Mouse (Mus musculus): ENCODE data around the gene Gm7075.
A peak's percentile ranks its signal among the peaks of the same experiment; 100 is the strongest.
"Not testable (repeated sequence)": the region's sequence is repeated elsewhere in the genome, so short reads cannot be mapped to it uniquely, and the experiment has no call there.

Gene Gm7075

DNA sequence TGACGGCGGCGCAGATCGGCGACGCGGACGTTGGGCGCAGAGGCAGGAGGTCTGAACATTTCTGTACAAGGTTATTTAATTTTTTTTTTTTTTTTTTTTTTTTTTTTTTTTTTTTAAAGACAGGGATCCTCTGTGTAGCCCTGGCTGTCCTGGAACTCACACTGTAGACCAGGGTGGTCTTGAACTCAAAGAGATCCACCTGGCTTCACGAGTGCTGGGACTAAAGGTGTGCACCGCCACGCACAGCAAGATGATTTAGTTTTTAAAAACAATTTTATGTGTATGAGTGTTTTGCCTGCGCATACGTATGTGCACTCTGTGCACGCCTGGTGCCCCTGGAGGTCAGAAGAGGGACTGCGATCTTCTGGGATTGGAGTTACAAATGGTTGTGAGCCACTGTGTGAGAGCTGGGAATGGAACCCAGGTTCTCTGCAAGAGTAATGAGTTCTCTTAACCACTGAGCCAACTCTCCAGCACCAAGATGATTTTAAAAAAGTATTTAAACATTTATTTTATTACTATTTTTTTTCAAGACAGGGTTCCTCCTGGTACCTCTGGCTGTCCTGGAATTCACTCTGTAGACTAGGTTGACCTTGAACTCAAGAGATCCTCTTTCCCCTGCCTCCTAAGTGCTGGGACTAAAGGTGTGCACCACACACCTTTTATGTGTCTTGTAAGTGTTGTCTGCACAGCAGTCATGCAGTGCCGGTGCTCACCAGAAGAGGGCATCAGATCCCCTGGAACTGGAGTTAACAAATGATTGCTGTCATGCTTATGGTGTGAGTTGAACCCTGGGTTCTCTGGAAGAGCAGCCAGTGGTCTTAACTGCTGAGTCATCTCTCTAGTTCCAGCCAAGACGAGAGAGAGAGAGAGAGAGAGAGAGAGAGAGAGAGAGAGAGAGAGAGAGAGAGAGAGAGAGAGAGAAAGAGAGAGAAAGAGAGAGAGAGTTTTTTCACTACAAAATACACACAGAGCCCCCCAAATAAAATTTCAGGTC lies at the start of gene Gm7075:
Gm7075 (minus strand) TSS at position 51 of the 997 bp plus-strand sequence.
- ATAC-seq (ENCODE audit: low TSS enrichment): no peak

DNA sequence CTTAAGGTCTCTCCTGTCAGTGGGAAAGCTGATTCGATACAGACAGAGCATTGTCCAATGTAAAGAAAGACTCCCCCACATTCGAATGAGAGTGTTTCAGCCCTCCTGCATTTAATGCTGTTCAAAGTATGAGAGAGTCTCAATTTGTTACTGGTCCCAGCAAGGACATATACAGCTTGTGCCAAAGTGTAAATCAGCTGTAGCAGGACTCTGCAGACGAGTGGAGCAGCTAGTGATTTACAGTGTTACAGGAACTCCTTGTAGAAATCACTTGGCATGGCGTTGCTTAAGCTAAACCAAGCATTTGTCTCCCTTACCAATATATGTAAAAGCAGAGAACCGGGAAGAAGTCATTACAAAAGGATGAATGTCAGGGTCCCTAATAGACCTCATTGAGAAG lies 39.3 kb upstream of the Gm7075 start:
- no peak for ATAC-seq (ENCODE audit: low TSS enrichment)

DNA sequence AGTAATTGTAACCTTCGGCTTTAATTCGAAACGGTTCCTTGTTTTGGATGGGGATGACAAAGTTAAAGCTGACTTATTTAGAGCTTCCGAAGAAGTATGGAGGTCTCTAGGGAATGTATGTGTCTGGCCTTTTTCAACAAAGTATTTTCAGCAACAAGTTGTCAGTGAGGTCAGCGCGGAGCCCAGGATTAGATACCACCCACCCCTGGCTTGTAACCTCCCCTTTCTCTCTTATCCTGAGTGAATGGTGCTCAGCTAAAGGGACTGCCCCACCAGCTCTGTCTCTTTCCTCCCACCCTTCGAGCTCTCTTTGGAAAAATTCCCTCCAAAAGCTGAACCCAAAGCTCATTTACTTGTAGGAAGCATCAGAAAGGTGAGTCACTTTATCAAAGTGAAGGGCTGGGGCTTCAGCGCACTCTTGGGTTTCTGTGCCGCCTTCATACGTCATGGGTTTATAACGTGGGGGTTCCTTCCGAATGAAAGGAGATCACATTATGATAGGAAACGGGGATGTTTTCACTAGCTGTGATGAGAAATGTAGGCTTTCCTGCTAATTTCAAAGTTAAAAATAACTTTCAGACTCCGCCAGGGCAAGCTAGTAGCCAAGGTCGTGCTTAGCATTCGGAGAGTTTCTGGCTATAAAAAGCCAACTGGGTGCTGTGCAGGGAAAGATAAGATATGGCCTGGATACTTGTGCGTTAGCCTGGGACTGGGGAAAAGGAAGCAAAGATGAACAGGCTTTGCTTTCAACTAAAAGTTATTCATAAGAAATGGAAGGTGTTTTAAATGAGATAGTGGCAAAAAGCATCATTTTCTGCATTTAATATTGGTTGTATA lies 35.9 kb upstream of the Gm7075 start:
- ATAC-seq (ENCODE audit: low TSS enrichment): 0 out of 2 replicates have a peak, but pooled peaks have one; percentile 29

DNA sequence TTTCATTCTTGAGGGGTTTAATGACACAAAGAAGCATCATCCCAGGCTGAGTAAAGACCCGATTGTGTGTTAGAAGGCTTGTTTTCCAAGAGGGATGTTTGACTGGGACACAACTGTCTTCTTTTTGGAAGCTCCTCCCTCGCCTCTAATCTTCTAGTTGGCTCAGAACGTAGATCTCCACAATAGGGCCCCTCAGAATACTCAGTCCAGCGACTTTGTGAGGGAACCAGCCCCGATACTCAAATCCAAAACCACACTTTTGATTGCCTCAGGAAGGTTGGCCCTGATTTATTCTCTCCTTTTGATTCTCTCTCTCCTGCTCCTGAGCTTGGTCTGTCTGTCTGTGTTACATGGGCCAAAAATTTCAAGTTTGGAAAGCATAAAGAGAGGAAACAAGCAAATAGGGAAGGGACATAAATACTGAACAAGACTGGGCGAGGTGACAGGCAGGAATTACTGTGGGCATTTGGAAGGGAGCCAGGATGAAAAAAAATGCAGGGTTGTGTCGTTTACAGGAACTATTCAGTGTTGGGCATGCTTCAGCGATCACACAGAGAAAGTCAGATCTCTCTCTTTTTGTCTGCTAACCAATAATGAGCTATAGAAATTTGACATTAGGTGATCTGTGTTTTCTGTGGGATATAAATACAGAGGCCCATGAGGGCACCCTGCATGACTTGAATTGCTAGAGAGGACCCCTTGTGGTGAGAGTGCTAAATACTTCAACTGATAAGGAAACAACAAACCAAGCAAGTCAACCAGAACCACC lies 33.7 kb upstream of the Gm7075 start:
- 0 out of 2 replicates have a peak, but pooled peaks have one; percentile 34 for ATAC-seq (ENCODE audit: low TSS enrichment)

DNA sequence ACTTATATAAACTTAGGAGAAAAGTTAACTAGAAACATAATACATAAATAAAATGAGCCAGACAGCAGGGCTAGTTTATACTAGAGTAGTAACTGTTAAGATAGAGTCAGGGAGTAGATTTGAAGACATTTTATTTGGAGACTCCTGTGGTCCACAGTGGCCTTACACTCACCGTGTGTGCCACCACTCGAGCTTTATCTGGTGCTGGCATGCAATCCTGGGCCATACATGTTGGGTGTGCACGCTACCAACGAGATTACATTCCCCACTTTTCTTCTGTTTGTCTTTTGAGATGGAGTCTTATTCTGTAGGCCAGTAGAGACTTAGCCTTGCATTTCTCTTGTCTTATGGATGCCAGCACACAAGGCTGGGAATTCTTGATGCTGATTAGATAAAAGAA lies 32.3 kb upstream of the Gm7075 start:
- ATAC-seq (ENCODE audit: low TSS enrichment): no peak

DNA sequence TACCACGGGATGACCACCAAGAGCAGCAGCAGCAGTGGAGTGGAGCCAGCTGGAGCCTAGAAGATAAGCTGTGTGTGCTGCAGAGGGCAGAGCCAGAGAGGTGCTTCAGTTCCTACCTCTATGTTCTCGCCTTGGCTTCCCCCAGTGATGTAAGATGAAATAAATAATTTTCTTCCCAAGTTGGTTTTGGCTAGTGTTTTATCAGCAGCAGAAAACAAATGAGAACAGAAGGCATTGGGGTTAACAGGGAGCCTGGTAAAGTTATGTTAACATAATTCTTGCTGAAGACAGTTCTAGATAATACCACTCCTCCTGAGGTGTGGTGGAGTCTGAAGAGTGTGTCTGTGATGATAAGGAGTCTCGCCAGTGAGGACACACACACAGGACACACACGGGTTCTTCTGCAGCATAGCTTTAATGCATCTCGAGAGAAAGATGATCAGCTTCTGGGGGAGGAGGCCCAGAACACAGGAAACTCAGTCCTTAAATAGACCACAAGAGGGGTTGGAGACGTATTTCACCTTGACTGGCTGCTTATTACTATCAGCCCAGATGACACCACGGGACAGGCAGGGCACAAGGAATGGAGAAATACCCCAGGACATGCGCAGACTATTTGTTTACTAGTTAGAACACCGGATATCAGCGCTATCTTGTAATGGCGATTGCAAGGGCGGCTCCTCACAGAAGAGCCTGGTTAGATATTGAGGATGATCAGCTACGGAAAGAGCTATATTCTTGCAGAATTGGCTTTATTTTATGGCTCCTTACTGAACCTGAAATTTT lies 23.2 kb upstream of the Gm7075 start:
- ATAC-seq (ENCODE audit: low TSS enrichment): not testable (repeated sequence)

DNA sequence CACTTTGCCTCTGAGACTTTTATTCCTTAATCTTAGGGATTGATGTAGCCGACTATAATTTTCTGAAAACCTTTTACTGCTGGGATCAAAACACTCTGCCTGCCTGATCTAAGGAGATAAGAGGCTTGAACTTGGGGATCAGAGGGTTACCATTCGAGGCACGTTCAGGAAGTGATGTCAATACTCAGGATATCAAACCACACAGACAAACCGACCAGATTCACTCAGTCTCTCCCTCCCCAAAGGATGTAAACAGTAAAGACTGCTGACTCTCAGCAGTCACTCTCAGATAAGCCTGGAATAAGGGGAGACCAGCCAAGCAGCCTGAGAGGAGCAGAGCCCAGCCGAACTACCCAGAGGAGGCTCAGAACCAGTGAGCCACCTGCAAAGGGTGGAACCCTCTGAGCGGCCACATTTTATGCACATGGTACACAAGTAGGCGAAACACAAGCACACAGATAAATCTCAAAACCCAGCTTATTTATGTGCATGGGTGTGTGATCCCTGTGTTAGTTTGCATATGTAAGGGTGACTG lies 18.2 kb upstream of the Gm7075 start:
- ATAC-seq (ENCODE audit: low TSS enrichment): no peak

DNA sequence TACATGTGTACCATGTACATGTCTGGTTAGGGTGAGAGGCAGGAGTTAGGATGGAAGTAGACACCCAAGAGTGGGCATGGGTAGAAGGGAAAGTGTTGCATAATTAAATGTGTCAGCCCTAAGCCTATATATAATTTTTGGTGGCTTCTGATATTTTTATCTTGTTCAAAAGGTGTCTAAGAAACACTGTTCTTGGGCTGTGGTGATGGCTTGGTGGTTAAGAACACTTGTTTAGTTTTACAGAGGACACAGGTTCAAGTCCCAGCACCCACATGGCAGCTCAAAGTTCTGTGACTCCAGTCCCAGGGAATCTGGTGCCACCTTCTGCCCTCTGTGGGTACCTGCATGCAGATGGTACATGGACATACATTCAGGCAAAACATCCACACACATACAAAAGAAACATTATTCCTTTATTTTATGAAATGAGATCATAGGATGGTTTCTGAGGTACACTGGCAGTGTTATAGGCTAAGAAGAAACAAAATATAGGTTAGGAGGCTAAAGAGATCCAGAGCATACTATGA lies 17.2 kb upstream of the Gm7075 start:
- no peak for ATAC-seq (ENCODE audit: low TSS enrichment)

DNA sequence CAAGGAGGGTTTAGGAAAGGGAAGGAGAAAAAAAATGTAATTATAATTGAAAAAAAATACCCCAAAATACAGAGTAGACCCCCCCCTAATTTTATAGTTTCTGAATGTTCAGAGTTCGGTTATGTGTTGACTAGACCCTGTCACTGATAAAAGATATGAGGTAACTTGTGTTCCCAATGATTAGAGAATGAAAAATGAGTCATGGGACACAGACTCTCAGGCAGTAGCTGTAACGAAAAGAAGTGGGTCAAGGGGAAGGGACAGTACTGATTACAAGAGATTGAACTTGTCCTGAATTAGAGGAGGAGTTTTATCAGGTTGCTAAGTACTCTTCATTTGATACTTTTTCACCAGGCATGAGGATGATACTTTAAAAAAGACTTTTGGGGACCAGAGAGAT lies 11.3 kb upstream of the Gm7075 start:
- ATAC-seq (ENCODE audit: low TSS enrichment): no peak

DNA sequence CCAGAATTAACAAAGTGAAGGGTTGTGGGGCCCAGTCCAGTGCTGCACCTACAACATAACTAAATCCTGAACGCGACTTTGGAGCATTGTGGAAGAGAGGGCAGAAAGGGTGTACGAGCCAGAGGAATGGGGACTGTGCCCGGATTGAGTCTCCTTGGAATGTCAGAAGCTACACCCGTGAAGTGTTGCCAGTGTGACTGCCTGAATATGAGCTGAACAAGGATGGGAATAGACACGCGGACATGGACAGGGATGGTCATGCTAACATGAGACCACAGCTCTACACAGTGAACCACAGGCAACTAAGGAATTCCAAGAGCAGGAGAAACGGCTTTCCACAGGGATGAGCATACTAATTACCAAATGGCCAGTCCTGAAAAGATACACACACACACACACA lies 10.5 kb upstream of the Gm7075 start:
- no peak for ATAC-seq (ENCODE audit: low TSS enrichment)

DNA sequence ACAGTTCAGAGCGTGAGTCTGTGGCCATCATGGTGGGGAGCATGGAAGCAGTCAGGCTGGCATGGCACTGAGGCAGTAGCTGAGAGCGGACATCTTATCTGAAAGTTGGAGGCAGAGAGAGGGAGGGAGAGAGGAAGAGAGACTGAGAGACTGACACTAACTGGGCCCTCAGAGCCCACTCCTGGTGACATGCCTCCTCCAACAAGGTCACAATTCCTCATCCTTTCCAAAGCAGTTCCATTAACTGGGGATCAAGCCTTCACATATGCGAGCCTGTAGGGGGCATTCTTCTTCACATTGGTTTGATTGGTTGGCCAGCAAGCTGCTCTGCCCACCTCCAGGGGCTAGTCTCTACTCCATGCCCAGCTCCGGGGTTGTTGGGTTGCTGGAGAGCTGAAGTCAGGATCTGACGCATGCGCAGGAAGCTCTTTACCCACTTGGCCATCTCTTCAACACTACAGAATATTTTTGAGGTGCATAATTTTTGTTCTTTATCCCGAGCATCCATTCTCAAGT lies 9.7 kb upstream of the Gm7075 start:
- ATAC-seq (ENCODE audit: low TSS enrichment): no peak

DNA sequence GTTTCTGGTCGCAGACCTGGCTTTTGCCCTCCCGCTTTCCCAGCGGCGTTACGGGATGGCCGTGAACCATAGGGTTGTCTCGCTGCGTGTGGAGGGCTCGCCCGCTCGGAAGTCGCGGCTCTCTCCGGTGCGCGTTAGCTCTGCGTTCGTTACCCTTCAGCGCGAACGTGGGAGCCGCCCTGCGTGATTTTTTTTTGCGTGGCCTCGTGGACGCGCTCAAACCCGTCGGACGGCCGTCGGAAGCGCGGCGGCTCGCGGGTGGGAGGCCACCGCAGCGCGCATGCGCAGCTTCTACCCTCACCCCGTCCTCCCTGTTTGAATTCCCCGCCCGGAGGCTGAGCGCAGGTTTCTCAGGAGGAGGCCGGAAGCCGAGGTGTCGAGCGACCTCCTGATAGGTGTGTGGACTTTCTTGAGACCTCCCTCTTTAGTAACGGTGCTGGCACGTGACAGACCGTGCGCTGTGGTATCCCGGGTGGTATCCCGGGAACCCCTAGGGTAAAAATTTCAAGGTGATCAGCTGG lies 8.3 kb upstream of the Gm7075 start, which contains the start of gene Ctnna3:
Ctnna3 (plus strand) TSS at position 314 of the 521 bp plus-strand sequence.
- peak; percentile 94 for ATAC-seq (ENCODE audit: low TSS enrichment)

DNA sequence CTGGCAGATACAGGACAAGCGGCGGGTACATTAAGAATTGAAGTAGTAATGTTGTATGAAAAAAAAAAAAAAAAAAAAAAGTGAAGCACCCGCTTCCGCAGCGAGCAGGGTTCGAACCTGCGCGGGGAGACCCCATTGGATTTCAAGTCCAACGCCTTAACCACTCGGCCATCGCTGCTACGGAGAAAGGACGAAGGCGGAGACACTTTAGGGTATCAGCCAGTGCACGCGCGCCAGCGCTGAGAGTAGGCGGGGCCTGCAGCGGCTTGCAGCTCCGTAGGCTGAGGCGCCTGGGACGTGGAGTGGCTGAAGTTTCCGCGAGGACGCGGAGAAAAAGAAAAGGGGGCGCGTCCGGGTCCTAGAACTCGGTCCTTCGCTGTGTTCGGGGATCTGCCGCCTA lies 7.8 kb upstream of the Gm7075 start:
- peak; percentile 78 for ATAC-seq (ENCODE audit: low TSS enrichment)

DNA sequence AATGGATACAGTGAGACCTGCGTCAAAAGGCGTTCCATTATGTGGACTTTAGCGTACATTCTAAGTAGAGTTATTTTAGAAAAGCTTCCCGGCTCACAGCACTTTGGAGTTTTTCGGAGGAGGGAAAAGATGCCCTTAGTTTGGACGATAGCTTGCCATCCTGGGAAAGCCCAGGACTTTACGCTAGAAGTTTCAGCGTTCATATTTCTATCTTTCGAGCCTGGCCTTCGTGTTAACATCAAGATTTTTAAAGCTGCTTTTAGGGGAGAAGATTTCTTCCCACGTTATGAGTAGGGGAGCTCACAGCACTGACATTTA lies 7.4 kb upstream of the Gm7075 start:
- ATAC-seq (ENCODE audit: low TSS enrichment): no peak

DNA sequence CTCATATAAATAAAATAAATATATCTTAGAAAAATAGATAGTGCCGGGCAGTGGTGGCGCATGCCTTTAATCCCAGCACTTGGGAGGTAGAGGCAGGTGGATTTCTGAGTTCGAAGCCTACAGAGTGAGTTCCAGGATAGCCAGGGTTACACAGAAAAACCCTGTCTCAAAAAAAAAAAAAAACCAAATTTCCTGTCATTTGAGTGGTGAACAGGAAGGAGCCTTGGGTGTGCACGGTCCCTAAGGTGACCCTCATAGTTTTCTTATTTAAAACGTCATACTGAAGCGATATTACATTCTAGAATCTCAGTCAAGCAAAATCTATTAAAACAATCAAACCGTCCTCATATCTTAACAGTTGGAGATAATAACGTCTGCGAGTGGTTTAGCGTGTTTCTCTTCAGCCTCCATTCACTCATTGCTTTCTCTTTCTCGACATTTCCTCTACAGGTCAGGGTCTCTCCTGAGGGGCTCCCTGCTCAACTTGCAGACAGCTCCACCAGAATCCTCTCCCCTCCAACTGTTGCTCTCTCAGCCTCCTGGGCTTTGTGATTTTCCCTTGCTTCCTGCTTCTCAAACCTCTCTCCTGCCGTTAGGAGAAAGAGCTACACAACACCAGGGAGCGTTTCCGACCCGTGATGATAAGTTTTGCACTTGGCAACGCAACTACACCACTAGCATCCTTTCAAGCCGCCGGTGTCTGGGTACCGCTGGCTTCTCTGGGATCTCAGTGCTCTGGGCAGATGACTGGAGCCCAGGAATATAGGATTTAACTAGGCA lies 6.8 kb upstream of the Gm7075 start:
- peak; percentile 41 for ATAC-seq (ENCODE audit: low TSS enrichment)

DNA sequence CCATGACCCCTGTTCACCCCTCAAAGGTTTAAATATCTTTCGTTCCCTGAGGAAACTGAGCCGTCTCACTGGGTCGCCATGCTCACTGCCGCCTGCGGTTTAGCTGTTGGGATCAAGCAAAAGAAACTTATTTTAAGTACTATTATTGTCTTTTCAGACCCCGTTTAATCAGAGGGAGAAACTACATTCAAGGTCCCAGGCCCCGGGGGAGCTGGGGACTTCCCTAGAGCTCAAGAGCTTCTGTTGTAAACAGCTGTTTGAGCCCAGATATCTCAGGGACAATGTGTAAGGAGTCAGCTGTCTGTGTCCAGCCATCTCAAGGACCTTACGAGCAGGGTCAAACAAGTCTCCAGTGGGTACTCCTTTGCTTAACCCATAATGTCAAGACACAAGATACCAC lies 5.6 kb upstream of the Gm7075 start:
- ATAC-seq (ENCODE audit: low TSS enrichment): no peak

DNA sequence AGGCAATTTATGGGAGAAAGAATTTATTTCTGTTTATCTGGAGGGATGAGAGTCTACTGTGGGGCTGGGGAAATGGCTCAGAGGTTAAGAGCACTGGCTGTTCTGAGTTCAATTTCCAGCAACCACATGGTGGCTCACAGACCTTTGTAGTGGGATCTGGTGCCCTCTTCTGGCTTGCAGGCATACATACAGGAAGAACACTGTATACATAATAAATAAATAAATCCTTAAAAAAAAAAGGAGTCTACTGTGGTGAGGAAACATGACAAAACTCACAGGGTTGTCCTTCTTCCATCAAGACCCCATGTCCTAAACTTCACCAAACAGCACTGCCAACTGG lies 2.9 kb upstream of the Gm7075 start:
- ATAC-seq (ENCODE audit: low TSS enrichment): no peak

DNA sequence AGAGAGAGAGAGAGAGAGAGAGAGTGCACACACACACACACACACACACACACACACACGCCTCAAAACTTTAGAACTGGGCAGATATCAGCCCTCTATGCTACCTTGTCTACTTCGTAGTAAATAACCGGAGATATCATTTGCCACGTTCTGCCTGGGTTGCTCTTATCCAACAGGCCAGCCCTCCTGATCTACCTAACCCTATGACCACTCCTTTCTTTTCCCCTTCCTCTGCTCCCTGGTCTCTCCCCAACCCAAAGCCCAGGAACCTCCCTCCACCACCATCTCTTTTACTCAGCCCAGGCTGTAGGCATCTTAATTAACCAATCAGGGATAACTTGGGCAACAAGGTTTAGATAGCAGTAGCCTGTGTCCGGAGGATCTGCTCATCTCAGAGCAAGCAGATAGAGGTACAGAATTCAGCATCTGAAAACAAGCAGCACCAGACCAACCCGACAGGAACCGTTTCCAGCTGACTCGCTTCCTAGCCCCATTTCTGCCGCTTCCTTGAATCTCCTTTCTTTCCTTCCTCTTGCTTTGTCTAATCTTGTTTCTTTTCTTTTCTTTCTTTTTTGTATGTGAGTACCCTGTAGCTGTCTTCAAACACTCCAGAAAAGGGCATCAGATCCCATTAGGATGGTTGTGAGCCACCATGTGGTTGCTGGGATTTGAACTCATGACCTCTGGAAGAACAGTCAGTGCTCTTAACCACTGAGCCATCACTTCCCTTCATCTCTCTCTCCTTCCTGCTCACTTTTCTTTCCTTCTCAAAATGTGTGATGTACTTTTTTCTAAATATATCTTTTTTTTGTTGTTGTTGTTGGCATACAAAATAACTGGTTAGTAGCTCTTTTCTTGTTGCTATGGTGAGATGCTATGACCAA lies 2.2 kb upstream of the Gm7075 start:
- ATAC-seq (ENCODE audit: low TSS enrichment): no peak

DNA sequence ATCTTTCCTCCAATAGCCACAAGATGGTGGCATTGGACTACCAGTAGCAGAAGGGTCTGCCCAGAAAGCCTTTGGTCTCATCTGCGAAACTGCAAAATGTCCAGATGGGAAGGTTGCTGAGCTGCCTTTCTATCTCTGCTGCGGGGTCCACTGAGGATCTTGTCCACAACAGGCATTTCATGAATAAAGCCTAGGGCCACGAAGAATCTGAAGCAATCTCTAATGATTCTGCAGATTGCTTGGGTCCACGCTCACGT lies 1.1 kb upstream of the Gm7075 start:
- ATAC-seq (ENCODE audit: low TSS enrichment): no peak
